Mouse (Mus musculus) kidney, embryonic 14.5 days (tissue): ENCODE results near the gene Itgam. TPM values are rescaled to one million over a fixed set of nuclear protein-coding genes. Genes with fewer than 3 reads are reported as not detected.

ENCODE experiments used
- ATAC-seq: fragments of 200-750 bp; cut with Nextera tagmentation; 2 replicates; pipeline ENCODE4 v1.8.0; 2017; ENCODE audit warnings: moderate number of reproducible peaks, mild to moderate bottlenecking, moderate TSS enrichment, moderate library complexity; ENCODE audit not compliant: low FRiP score, low TSS enrichment
- H3K27ac ChIP-seq: fragments of 300-500 bp; sonication (generic); 2 replicates; pipeline ENCODE4 v1.5.1; 2014; ENCODE audit warnings: low read depth, mild to moderate bottlenecking, low read length, moderate library complexity, mixed read lengths
- H3K27me3 ChIP-seq: fragments of 300-500 bp; sonication (generic); 2 replicates; pipeline ENCODE4 v1.6.1; 2014; ENCODE audit warnings: mild to moderate bottlenecking, low read length; ENCODE audit not compliant: control insufficient read depth, insufficient read depth
- H3K36me3 ChIP-seq: fragments of 300-500 bp; sonication (generic); 2 replicates; pipeline ENCODE4 v1.6.1; 2014; ENCODE audit warnings: low read length, mixed read lengths; ENCODE audit not compliant: control insufficient read depth, insufficient read depth
- H3K4me1 ChIP-seq: fragments of 300-500 bp; sonication (generic); 2 replicates; pipeline ENCODE4 v1.6.1; 2014; ENCODE audit warnings: low read length, mixed read lengths; ENCODE audit not compliant: control insufficient read depth, insufficient read depth
- H3K4me2 ChIP-seq: fragments of 300-500 bp; sonication (generic); replicated peaks from 2 replicates; pipeline ENCODE4 v1.6.1; 2014; ENCODE audit warnings: low read depth, mild to moderate bottlenecking, low read length
- H3K4me3 ChIP-seq: fragments of 300-500 bp; sonication (generic); 2 replicates; pipeline ENCODE4 v1.5.1; 2014; ENCODE audit warnings: mild to moderate bottlenecking, low read length
- H3K9ac ChIP-seq: fragments of 300-500 bp; sonication (generic); 2 replicates; pipeline ENCODE4 v1.6.1; 2014; ENCODE audit warnings: low read depth, mild to moderate bottlenecking, low read length, moderate library complexity
- H3K9me3 ChIP-seq: fragments of 300-500 bp; sonication (generic); 2 replicates; pipeline ENCODE4 v1.6.1; 2016; ENCODE audit warnings: low read length; ENCODE audit not compliant: control insufficient read depth
- WGBS: fragments of 180-500 bp; shearing (Covaris S2); extraction: QIAGEN DNeasy Blood & Tissue Kit; methylation state at CpG from one replicate; pipeline ENCODE4 v1.1.7; 2014; 5-methylcytosine and 5-hydroxymethylcytosine counted together
- polyA plus RNA-seq: library from polyadenylated mRNA; unstranded; fragments of >200 nt; fragmentation: Nextera tagmentation; extraction: Ambion mirVana; gene quantifications from 2 replicates; pipeline ENCODE4 v1.2.1, GENCODE M21; 2014

Itgam gene
- polyA plus RNA-seq, 1 experiment from 2014 or later, result 0.54 TPM

GRCm38 (mm10) chr7:128110314-128110713, 47.9 kb downstream of the Itgam start:
- H3K9me3 ChIP-seq, result no peaks in the 10 kb centered on the region
- 73% methylated on average over 2 of the region's 2 CpGs for WGBS
- H3K27ac ChIP-seq, result no peak overlapping the region
- H3K4me1 ChIP-seq, result no peaks in the 10 kb centered on the region
- H3K4me2 ChIP-seq, result no peak overlapping the region
- no peak overlapping the region for H3K4me3 ChIP-seq
- H3K9ac ChIP-seq, result no peak overlapping the region
- no peaks in the 10 kb centered on the region for H3K27me3 ChIP-seq
- ATAC-seq, result no peak
- no peaks in the 10 kb centered on the region for H3K36me3 ChIP-seq

- H3K9me3 ChIP-seq, result no peaks in the 10 kb centered on the region
- H3K27ac ChIP-seq, result no peak overlapping the region
- H3K4me2 ChIP-seq, result no peak overlapping the region
- WGBS, result 88% methylated on average over 11 of the region's 11 CpGs
- ATAC-seq, result no peak
- no peak overlapping the region for H3K9ac ChIP-seq
- no peaks in the 10 kb centered on the region for H3K27me3 ChIP-seq
- H3K4me1 ChIP-seq, result no peaks in the 10 kb centered on the region
- H3K36me3 ChIP-seq, result no peaks in the 10 kb centered on the region
- H3K4me3 ChIP-seq, result no peak overlapping the region
These were observed 49.7 kb downstream of the Itgam start for GRCm38 (mm10) chr7:128112131-128112530.

- Histone ChIP-seq H3K9ac (no peak overlapping the region), H3K27me3 (no peaks in the 10 kb centered on the region), H3K4me2 (no peak overlapping the region), H3K4me1 (no peaks in the 10 kb centered on the region), H3K27ac (no peak overlapping the region), H3K9me3 (no peaks in the 10 kb centered on the region), H3K4me3 (no peak overlapping the region), H3K36me3 (no peaks in the 10 kb centered on the region)
- WGBS, result 95% methylated on average over 11 of the region's 11 CpGs
- no peak for ATAC-seq
These were observed 52.1 kb downstream of the Itgam start for GRCm38 (mm10) chr7:128114371-128115105.

- 81% methylated on average over 5 of the region's 5 CpGs for WGBS
- no peak overlapping the region for H3K4me2 ChIP-seq
These were observed 52.9 kb downstream of the Itgam start for GRCm38 (mm10) chr7:128115211-128115958.

GRCm38 (mm10) chr7:128116396-128116795, 54.0 kb downstream of the Itgam start:
- no peaks in the 10 kb centered on the region for H3K9me3 ChIP-seq
- H3K27ac ChIP-seq, result no peak overlapping the region
- no peak overlapping the region for H3K9ac ChIP-seq
- H3K36me3 ChIP-seq, result no peaks in the 10 kb centered on the region
- H3K4me1 ChIP-seq, result no peaks in the 10 kb centered on the region
- WGBS, result 88% methylated on average over 5 of the region's 5 CpGs
- no peak overlapping the region for H3K4me2 ChIP-seq
- no peaks in the 10 kb centered on the region for H3K27me3 ChIP-seq
- no peak for ATAC-seq
- no peak overlapping the region for H3K4me3 ChIP-seq

More at GRCm38 (mm10) chr7:128115211-128115958, 52.9 kb downstream of the Itgam start:
- no peaks in the 10 kb centered on the region for H3K9me3 ChIP-seq
- no peak overlapping the region for H3K27ac ChIP-seq
- no peaks in the 10 kb centered on the region for H3K4me1 ChIP-seq
- no peaks in the 10 kb centered on the region for H3K27me3 ChIP-seq
- no peaks in the 10 kb centered on the region for H3K36me3 ChIP-seq
- no peak for ATAC-seq
- H3K9ac ChIP-seq, result no peak overlapping the region
- no peak overlapping the region for H3K4me3 ChIP-seq

- no peak overlapping the region for H3K4me3 ChIP-seq
- no peak overlapping the region for H3K27ac ChIP-seq
- no peak overlapping the region for H3K4me2 ChIP-seq
- H3K36me3 ChIP-seq, result no peaks in the 10 kb centered on the region
- no peak for ATAC-seq
- H3K27me3 ChIP-seq, result no peaks in the 10 kb centered on the region
- H3K9ac ChIP-seq, result no peak overlapping the region
- H3K4me1 ChIP-seq, result no peaks in the 10 kb centered on the region
- H3K9me3 ChIP-seq, result no peaks in the 10 kb centered on the region
- 88% methylated on average over 6 of the region's 6 CpGs for WGBS
These were observed 57.5 kb downstream of the Itgam start for GRCm38 (mm10) chr7:128119726-128120490.

GRCm38 (mm10) chr7:128128741-128129720, 66.6 kb downstream of the Itgam start, which contains the start of gene Itgax:
Gene Itgax, plus strand, starts transcription at chr7:128129547.
- Histone ChIP-seq H3K27me3 (no peaks in the 10 kb centered on the region), H3K9ac (no peak within 1 kb of the TSS), H3K4me3 (no peak within 1 kb of the TSS), H3K27ac (no peak within 1 kb of the TSS), H3K4me1 (no peaks in the 10 kb centered on the region), H3K9me3 (no peaks in the 10 kb centered on the region), H3K36me3 (no peaks in the 10 kb centered on the region), H3K4me2 (no peak within 1 kb of the TSS)
- no peak for ATAC-seq
- 85% methylated on average over 8 of the region's 8 CpGs for WGBS

- Histone ChIP-seq H3K27me3 (no peaks in the 10 kb centered on the region), H3K9me3 (no peaks in the 10 kb centered on the region), H3K4me1 (no peaks in the 10 kb centered on the region), H3K27ac (no peak overlapping the region), H3K4me3 (no peak overlapping the region), H3K36me3 (no peaks in the 10 kb centered on the region), H3K4me2 (no peak overlapping the region), H3K9ac (no peak overlapping the region)
- 90% methylated on average over 5 of the region's 5 CpGs for WGBS
- no peak for ATAC-seq
These were observed 69.7 kb downstream of the Itgam start for GRCm38 (mm10) chr7:128132148-128132547.
